Mouse (Mus musculus): ENCODE data around the gene Lrp3.

Gene Lrp3

GRCm38 (mm10) chr7:35211791-35212190 is 3.5 kb downstream of the Lrp3 start:
- no peak for TF ChIP-seq GATA4 (IDR thresholded peaks at IDR 0.05; ENCODE audit: insufficient replicate concordance, low read length)

DNA sequence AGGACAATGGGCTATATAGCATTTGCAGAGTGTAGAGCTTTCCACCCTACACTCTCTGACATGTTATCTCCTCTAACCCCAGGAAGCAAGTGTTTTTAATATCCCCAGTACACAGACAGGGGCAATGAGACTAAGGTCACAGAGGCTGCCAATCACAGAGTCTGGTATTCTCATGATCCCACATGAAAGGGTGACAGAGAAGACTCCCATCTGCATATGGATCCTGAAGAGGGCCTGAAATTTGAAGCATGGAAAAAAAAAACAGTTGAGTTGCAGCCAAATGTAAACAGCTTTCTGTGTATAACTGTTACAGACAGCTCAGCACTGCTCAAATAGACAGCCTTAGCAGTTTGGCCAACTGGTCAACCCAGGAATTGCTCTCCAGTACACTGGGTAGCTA is 15.5 kb downstream of the Lrp3 start:
- TF ChIP-seq GATA4 (IDR thresholded peaks at IDR 0.05; ENCODE audit: insufficient replicate concordance, low read length), result no peak

GRCm38 (mm10) chr7:35198981-35199754 is 16.1 kb downstream of the Lrp3 start:
- no peak for TF ChIP-seq GATA4 (IDR thresholded peaks at IDR 0.05; ENCODE audit: insufficient replicate concordance, low read length)

- no peak for TF ChIP-seq GATA4 (IDR thresholded peaks at IDR 0.05; ENCODE audit: insufficient replicate concordance, low read length)
These were observed 18.3 kb downstream of the Lrp3 start for GRCm38 (mm10) chr7:35197022-35197421.

DNA sequence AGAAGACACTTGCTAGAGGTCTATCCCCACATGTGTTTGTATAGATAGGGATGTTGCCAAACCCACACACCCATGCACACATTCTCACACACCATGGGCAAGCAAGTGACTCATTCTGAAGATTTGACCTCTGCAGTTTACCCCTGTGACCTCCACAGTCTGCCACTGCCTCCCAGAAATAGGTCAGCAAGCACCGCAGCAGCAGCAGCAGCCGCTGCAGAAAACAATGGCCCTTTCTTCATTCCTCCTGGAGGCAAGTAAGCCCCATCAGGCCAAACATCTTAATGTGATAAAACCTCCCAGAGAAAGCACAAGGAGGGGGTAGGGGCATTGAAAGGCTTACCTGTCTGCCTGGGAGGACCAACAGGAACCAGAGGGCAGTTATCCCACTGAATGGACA is 24.0 kb downstream of the Lrp3 start:
- TF ChIP-seq GATA4 (IDR thresholded peaks at IDR 0.05; ENCODE audit: insufficient replicate concordance, low read length), result no peak

DNA sequence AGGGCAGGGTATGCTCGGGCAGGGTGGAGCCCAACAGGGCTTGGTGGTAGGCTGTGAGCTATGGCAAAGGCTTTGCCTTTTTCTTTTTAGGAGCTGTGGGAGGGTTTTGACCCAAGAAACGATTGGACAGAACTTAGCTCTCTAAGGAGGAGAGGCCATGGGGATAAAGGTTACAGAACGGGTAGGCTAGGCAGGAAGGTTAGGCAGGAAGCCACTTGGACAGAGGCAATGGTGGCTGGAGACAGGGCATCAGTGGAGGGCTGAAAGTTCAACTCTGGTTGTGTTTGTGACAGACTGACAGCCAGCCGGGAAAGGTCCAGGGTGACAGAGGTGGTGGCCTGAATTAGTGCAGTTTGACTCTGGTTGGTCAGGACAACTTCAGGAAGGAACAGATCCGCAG is 25.6 kb downstream of the Lrp3 start:
- TF ChIP-seq GATA4 (IDR thresholded peaks at IDR 0.05; ENCODE audit: insufficient replicate concordance, low read length), result no peak

GRCm38 (mm10) chr7:35185889-35186569 is 29.3 kb downstream of the Lrp3 start, which contains the start of gene Slc7a10:
Gene Slc7a10, plus strand, starts transcription at chr7:35186385.
- TF ChIP-seq GATA4 (IDR thresholded peaks at IDR 0.05; ENCODE audit: insufficient replicate concordance, low read length), result no peak

- TF ChIP-seq GATA4 (IDR thresholded peaks at IDR 0.05; ENCODE audit: insufficient replicate concordance, low read length), result no peak
These were observed 30.2 kb downstream of the Lrp3 start for GRCm38 (mm10) chr7:35184833-35185724.

- TF ChIP-seq GATA4 (IDR thresholded peaks at IDR 0.05; ENCODE audit: insufficient replicate concordance, low read length), result no peak
These were observed 38.6 kb downstream of the Lrp3 start for GRCm38 (mm10) chr7:35176412-35177381.

- TF ChIP-seq GATA4 (IDR thresholded peaks at IDR 0.05; ENCODE audit: insufficient replicate concordance, low read length), result no peak
These were observed 39.8 kb downstream of the Lrp3 start for GRCm38 (mm10) chr7:35175533-35175932.

GRCm38 (mm10) chr7:35172519-35172918 is 42.8 kb downstream of the Lrp3 start:
- no peak for TF ChIP-seq GATA4 (IDR thresholded peaks at IDR 0.05; ENCODE audit: insufficient replicate concordance, low read length)

- no peak for TF ChIP-seq GATA4 (IDR thresholded peaks at IDR 0.05; ENCODE audit: insufficient replicate concordance, low read length)
These were observed 43.4 kb downstream of the Lrp3 start for GRCm38 (mm10) chr7:35171867-35172382.

GRCm38 (mm10) chr7:35169341-35169740 is 46.0 kb downstream of the Lrp3 start:
- TF ChIP-seq GATA4 (IDR thresholded peaks at IDR 0.05; ENCODE audit: insufficient replicate concordance, low read length), result no peak

DNA sequence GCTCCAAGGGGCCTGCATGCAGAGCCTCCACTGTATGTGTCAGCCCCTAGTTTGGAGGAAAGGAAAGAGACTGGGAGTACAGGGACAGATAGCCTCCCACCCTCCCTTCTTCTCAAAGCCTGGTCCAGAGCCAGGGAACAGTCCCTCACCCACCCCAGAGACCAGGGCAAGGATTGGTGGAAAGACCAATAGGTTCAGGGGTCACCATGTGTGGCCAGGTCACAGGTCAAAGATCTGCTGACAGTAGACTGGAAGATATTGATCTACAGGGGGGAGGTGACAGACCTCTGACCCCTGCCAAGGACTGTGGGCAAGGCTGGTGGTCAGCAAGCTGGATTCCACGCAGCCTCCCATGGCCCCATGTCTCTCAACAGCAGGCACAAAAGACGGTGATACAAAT is 47.4 kb downstream of the Lrp3 start:
- TF ChIP-seq GATA4 (IDR thresholded peaks at IDR 0.05; ENCODE audit: insufficient replicate concordance, low read length), result peak; percentile 90; the same call in 1 of the 2 replicates

Data from liver, adult (tissue).